Mouse (Mus musculus) embryo, embryonic 11.5 days (tissue): ENCODE data around the gene Gm26938.

Experiments used
- DNase-seq: peaks from one replicate; pipeline ENCODE4 v3.0.0-alpha.2; 2012; ENCODE audit warnings: low read depth, low spot score

Gene Gm26938

GRCm38 (mm10) chr5:139816445-139816844 is 9.8 kb downstream of the Gm26938 start:
- DNase-seq: no peak

GRCm38 (mm10) chr5:139815964-139816363 is 10.2 kb downstream of the Gm26938 start:
- DNase-seq: no peak

GRCm38 (mm10) chr5:139813963-139814381 is 12.2 kb downstream of the Gm26938 start:
- no peak for DNase-seq

GRCm38 (mm10) chr5:139813126-139813490 is 13.1 kb downstream of the Gm26938 start:
- no peak for DNase-seq

- DNase-seq: no peak
Measured at GRCm38 (mm10) chr5:139812398-139813125, 13.6 kb downstream of the Gm26938 start.

GRCm38 (mm10) chr5:139811677-139812397 is 14.4 kb downstream of the Gm26938 start:
- no peak for DNase-seq

GRCm38 (mm10) chr5:139809397-139809796 is 16.8 kb downstream of the Gm26938 start:
- DNase-seq: no peak

GRCm38 (mm10) chr5:139805924-139806323 is 20.3 kb downstream of the Gm26938 start:
- DNase-seq: no peak

- no peak for DNase-seq
Measured at GRCm38 (mm10) chr5:139804573-139805111, 21.6 kb downstream of the Gm26938 start.

GRCm38 (mm10) chr5:139804107-139804551 is 22.1 kb downstream of the Gm26938 start:
- no peak for DNase-seq

- peak; percentile 53 for DNase-seq
Measured at GRCm38 (mm10) chr5:139803601-139804102, 22.6 kb downstream of the Gm26938 start.

- no peak for DNase-seq
Measured at GRCm38 (mm10) chr5:139803165-139803564, 23.0 kb downstream of the Gm26938 start.

- no peak for DNase-seq
Measured at GRCm38 (mm10) chr5:139801880-139802279, 24.3 kb downstream of the Gm26938 start.

- no peak for DNase-seq
Measured at GRCm38 (mm10) chr5:139801231-139801630, 25.0 kb downstream of the Gm26938 start.

- DNase-seq: no peak
Measured at GRCm38 (mm10) chr5:139799801-139800590, 26.2 kb downstream of the Gm26938 start.

- no peak for DNase-seq
Measured at GRCm38 (mm10) chr5:139799041-139799440, 27.2 kb downstream of the Gm26938 start.

- no peak for DNase-seq
Measured at GRCm38 (mm10) chr5:139798168-139798900, 27.9 kb downstream of the Gm26938 start.

- peak; percentile 67 for DNase-seq
Measured at GRCm38 (mm10) chr5:139797473-139798167, 28.6 kb downstream of the Gm26938 start.

- DNase-seq: no peak
Measured at GRCm38 (mm10) chr5:139796900-139797299, 29.3 kb downstream of the Gm26938 start.

GRCm38 (mm10) chr5:139796001-139796620 is 30.1 kb downstream of the Gm26938 start:
- no peak for DNase-seq
